Mouse (Mus musculus): ENCODE measurements around the gene Tspan5. TPM values are rescaled to one million over a fixed set of nuclear protein-coding genes. Genes with fewer than 3 reads are reported as not detected.
A peak's percentile ranks its signal among the peaks of the same experiment; 100 is the strongest.

Tspan5 gene
- total and polyA plus RNA-seq, 2 experiments from 2014 or later = 7.7 to 25.4 TPM

DNA sequence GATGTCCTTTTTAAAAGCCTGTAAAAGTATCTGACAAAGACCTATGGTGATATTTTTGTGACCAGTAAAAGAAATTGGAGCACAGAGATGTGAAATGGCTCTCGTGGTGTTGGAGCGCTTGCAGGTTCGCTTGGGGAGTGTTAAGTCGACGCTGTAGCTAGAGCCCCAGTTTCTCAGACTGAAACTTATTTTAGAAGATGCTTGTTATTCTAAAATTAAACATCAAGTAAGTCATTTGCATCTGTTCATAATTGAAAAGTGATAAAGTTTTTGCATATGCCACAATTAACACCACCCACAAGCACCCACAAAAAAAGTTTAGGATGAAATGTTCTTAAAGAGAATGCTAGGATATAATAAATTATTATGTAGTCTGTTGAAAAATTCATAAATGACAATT lies 6.0 kb downstream of the Tspan5 start:
- Histone ChIP-seq H3K4me3 (ENCODE audit: low read depth, low read length) (no peak overlapping the region), H3K36me3 (replicated peaks; ENCODE audit: control insufficient read depth, insufficient read depth, low read length) (no peaks in the 10 kb centered on the region), H3K4me2 (ENCODE audit: low read depth, low read length) (no peak overlapping the region), H3K9ac (replicated peaks; ENCODE audit: low read depth, low read length) (no peak overlapping the region), H3K9me3 (replicated peaks; ENCODE audit: control insufficient read depth, low read length) (no peaks in the 10 kb centered on the region), H3K4me1 (ENCODE audit: control insufficient read depth, insufficient read depth) (no peaks in the 10 kb centered on the region), H3K27me3 (ENCODE audit: control insufficient read depth, insufficient read depth, low read length) (no peaks in the 10 kb centered on the region), H3K27ac (ENCODE audit: low read depth) (no peak overlapping the region)
- TF ChIP-seq EP300 (IDR thresholded peaks at IDR 0.05; ENCODE audit: low read depth) (no peak), CTCF (IDR thresholded peaks at IDR 0.05; ENCODE audit: low read depth) (no peak)
- whole genome bisulfite sequencing = 90% methylated on average over 5 of the region's 5 CpGs
- ATAC-seq (ENCODE audit: insufficient read depth, low read depth) (no peak), DNase-seq (ENCODE audit: low spot score) (no peak)

DNA sequence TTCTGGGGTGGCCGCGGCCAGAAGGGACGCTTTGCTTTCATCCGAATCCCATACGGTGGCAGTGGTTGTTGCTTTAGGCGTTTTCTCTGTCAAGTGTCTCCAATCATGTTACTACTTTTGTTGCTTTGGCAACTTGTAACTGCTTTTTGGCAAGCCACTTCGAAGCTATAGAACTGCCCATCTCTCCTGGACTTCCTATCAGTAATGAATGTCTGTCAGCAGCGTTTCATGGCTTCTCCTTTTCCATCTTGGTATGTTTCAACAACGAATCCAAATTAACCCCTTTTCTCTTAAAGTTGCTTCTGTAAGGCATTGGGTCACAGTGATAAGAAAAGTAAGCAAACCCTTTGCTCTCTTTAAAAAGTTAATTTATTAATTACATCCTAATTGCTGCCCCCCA lies 7.7 kb downstream of the Tspan5 start:
- no peaks in the 10 kb centered on the region for H3K36me3 ChIP-seq (replicated peaks; ENCODE audit: control insufficient read depth, insufficient read depth, low read length)
- no peaks in the 10 kb centered on the region for H3K27me3 ChIP-seq (ENCODE audit: control insufficient read depth, insufficient read depth, low read length)
- H3K9ac ChIP-seq (replicated peaks; ENCODE audit: low read depth, low read length) = no peak overlapping the region
- no peaks in the 10 kb centered on the region for H3K4me1 ChIP-seq (ENCODE audit: control insufficient read depth, insufficient read depth)
- no peak overlapping the region for H3K4me2 ChIP-seq (ENCODE audit: low read depth, low read length)
- H3K9me3 ChIP-seq (replicated peaks; ENCODE audit: control insufficient read depth, low read length) = no peaks in the 10 kb centered on the region
- no peak overlapping the region for H3K27ac ChIP-seq (ENCODE audit: low read depth)
- H3K4me3 ChIP-seq (ENCODE audit: low read depth, low read length) = no peak overlapping the region
- WGBS = 63% methylated on average over 9 of the region's 9 CpGs
- DNase-seq (ENCODE audit: low spot score) (no peak), ATAC-seq (ENCODE audit: insufficient read depth, low read depth) (no peak)
- TF ChIP-seq EP300 (IDR thresholded peaks at IDR 0.05; ENCODE audit: low read depth) (no peak), CTCF (IDR thresholded peaks at IDR 0.05; ENCODE audit: low read depth) (no peak)

DNA sequence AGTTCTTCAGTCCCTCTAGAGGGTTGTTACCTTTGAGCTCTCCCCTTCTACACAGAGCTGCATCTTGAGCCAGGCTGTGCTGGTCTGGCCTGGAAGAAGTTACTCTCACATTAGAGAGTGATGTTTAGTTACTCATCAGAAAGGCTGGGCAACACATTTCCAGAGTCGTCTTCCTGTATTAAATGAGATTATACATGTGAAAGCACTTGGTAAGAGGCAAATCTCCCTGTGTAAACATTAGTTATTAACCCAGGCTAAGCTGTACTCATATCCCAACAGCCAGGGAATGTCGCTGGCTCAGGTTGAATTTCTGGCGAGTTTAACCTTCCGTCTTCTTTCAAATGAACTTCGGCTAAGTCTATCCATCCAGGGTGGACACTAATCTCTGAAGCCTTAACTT lies 9.3 kb downstream of the Tspan5 start:
- Histone ChIP-seq H3K4me3 (ENCODE audit: low read depth, low read length) (no peak overlapping the region), H3K9me3 (replicated peaks; ENCODE audit: control insufficient read depth, low read length) (no peaks in the 10 kb centered on the region), H3K4me2 (ENCODE audit: low read depth, low read length) (no peak overlapping the region), H3K27me3 (ENCODE audit: control insufficient read depth, insufficient read depth, low read length) (no peaks in the 10 kb centered on the region), H3K27ac (ENCODE audit: low read depth) (no peak overlapping the region), H3K4me1 (ENCODE audit: control insufficient read depth, insufficient read depth) (no peaks in the 10 kb centered on the region), H3K9ac (replicated peaks; ENCODE audit: low read depth, low read length) (no peak overlapping the region), H3K36me3 (replicated peaks; ENCODE audit: control insufficient read depth, insufficient read depth, low read length) (no peaks in the 10 kb centered on the region)
- 77% methylated on average over 5 of the region's 5 CpGs for WGBS
- ATAC-seq (ENCODE audit: insufficient read depth, low read depth) (no peak), DNase-seq (ENCODE audit: low spot score) (no peak)
- TF ChIP-seq EP300 (IDR thresholded peaks at IDR 0.05; ENCODE audit: low read depth) (no peak), CTCF (IDR thresholded peaks at IDR 0.05; ENCODE audit: low read depth) (no peak)

DNA sequence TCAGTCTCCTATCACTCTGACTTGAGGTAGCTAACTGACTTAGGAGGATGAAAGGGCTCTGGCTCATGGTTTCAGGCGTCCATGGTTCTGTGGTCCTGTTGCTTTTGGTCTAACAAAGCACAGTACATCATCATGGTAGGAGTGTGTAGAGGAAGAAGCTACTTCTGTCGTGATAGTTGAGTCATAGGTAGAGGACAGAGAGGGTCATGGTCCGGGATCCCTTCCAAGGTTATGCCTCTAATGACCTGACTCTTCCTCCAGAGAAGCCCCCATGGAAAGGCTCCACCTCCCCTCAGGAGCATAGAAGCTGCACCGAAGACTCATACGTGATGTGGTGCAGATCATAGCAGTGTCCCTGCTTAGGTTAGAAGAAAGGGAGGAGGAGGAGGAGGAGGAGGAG lies 10.1 kb downstream of the Tspan5 start:
- Histone ChIP-seq H3K4me3 (ENCODE audit: low read depth, low read length) (no peak overlapping the region), H3K27ac (ENCODE audit: low read depth) (no peak overlapping the region), H3K9me3 (replicated peaks; ENCODE audit: control insufficient read depth, low read length) (no peaks in the 10 kb centered on the region), H3K9ac (replicated peaks; ENCODE audit: low read depth, low read length) (no peak overlapping the region), H3K4me1 (ENCODE audit: control insufficient read depth, insufficient read depth) (no peaks in the 10 kb centered on the region), H3K4me2 (ENCODE audit: low read depth, low read length) (no peak overlapping the region), H3K36me3 (replicated peaks; ENCODE audit: control insufficient read depth, insufficient read depth, low read length) (no peaks in the 10 kb centered on the region), H3K27me3 (ENCODE audit: control insufficient read depth, insufficient read depth, low read length) (no peaks in the 10 kb centered on the region)
- DNase-seq (ENCODE audit: low spot score) (no peak), ATAC-seq (ENCODE audit: insufficient read depth, low read depth) (no peak)
- WGBS = 62% methylated on average over 5 of the region's 5 CpGs
- TF ChIP-seq CTCF (IDR thresholded peaks at IDR 0.05; ENCODE audit: low read depth) (no peak), EP300 (IDR thresholded peaks at IDR 0.05; ENCODE audit: low read depth) (no peak)

DNA sequence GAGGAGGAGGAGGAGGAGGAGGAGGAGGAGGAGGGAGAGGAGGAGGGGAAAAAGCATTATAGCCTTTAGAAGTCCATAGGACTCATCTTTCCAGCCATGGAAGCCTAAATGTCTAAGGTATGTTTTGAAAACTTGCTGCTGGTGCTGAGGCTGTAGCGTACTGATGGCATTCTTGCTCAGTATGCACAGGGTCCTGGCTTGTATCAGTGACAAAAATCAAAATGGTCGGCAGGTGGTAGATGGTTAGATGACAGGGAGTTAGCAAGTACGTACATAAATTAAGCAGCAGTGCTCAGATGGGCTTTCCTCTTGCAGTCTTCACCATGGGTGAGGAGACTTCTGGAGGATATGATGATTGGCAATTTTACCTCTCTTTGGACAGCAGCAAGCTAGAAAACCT lies 10.8 kb downstream of the Tspan5 start:
- ATAC-seq (ENCODE audit: insufficient read depth, low read depth) (no peak), DNase-seq (ENCODE audit: low spot score) (no peak)
- 56% methylated on average over 3 of the region's 3 CpGs for WGBS
- H3K4me2 ChIP-seq (ENCODE audit: low read depth, low read length) = no peak overlapping the region
- no peaks in the 10 kb centered on the region for H3K36me3 ChIP-seq (replicated peaks; ENCODE audit: control insufficient read depth, insufficient read depth, low read length)
- no peak overlapping the region for H3K27ac ChIP-seq (ENCODE audit: low read depth)
- no peaks in the 10 kb centered on the region for H3K27me3 ChIP-seq (ENCODE audit: control insufficient read depth, insufficient read depth, low read length)
- H3K9ac ChIP-seq (replicated peaks; ENCODE audit: low read depth, low read length) = no peak overlapping the region
- TF ChIP-seq EP300 (IDR thresholded peaks at IDR 0.05; ENCODE audit: low read depth) = no peak
- TF ChIP-seq CTCF (IDR thresholded peaks at IDR 0.05; ENCODE audit: low read depth) = no peak
- H3K4me3 ChIP-seq (ENCODE audit: low read depth, low read length) = no peak overlapping the region
- no peaks in the 10 kb centered on the region for H3K4me1 ChIP-seq (ENCODE audit: control insufficient read depth, insufficient read depth)
- no peaks in the 10 kb centered on the region for H3K9me3 ChIP-seq (replicated peaks; ENCODE audit: control insufficient read depth, low read length)

DNA sequence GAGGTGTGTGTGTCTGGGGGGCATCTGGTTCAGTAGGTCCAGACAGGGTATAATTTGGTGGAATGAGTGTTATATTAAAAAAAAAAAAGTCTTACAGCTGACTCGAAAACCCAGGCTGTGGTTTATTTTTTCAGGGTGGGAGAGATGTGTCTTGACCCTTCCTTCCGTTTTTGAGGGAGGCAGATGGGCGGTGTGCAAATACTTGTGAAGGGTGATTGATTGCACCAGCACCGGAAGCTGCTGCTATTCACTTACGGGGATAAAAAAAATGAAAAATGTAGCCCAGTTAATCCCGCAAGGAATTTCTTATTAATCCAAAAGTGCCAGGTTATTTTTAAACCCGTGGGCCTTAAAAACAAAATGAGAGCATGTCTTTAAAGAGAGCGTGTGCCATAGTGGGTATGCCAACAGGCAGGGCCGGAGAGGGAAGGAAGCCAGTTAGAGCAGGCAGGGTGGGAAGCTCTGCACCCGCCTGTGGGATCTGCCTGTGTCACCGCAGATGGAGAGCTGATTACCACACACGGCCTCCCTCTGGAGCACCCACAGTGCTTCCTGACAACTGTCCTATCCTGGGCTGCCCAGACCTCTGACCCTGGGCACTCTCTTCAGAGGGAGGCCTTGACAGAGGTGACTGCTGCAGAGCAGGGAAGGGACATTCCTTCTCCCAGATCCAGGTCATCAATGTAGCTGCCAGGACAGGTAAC lies 11.3 kb downstream of the Tspan5 start:
- no peaks in the 10 kb centered on the region for H3K27me3 ChIP-seq (ENCODE audit: control insufficient read depth, insufficient read depth, low read length)
- DNase-seq (ENCODE audit: low spot score) (no peak), ATAC-seq (ENCODE audit: insufficient read depth, low read depth) (no peak)
- H3K36me3 ChIP-seq (replicated peaks; ENCODE audit: control insufficient read depth, insufficient read depth, low read length) = no peaks in the 10 kb centered on the region
- no peak for TF ChIP-seq EP300 (IDR thresholded peaks at IDR 0.05; ENCODE audit: low read depth)
- no peak for TF ChIP-seq CTCF (IDR thresholded peaks at IDR 0.05; ENCODE audit: low read depth)
- no peak overlapping the region for H3K27ac ChIP-seq (ENCODE audit: low read depth)
- WGBS = 37% methylated on average over 12 of the region's 12 CpGs
- peak overlapping the region; percentile 4; the same call in 1 of the 2 replicates for H3K4me2 ChIP-seq (ENCODE audit: low read depth, low read length)
- H3K9me3 ChIP-seq (replicated peaks; ENCODE audit: control insufficient read depth, low read length) = no peaks in the 10 kb centered on the region
- H3K4me3 ChIP-seq (ENCODE audit: low read depth, low read length) = no peak overlapping the region
- no peak overlapping the region for H3K9ac ChIP-seq (replicated peaks; ENCODE audit: low read depth, low read length)
- H3K4me1 ChIP-seq (ENCODE audit: control insufficient read depth, insufficient read depth) = no peaks in the 10 kb centered on the region
